Mouse (Mus musculus) G1E (cell line): ENCODE results near the gene Bik.

Experiments
- CTCF ChIP-seq: IDR thresholded peaks from 2 replicates; pipeline ENCODE4 v1.5.1; 2012; ENCODE audit warnings: low read depth, low read length, inconsistent platforms, mixed read lengths
- GATA1 ChIP-seq: IDR thresholded peaks from 2 replicates; pipeline ENCODE4 v1.6.1; 2012; ENCODE audit warnings: borderline replicate concordance, low read length, inconsistent platforms, mixed read lengths

- TF ChIP-seq CTCF (no peak), GATA1 (no peak)
Measured at GRCm38 (mm10) chr15:83591758-83592157, 65.1 kb downstream of the Bik start.
